Mouse (Mus musculus) cerebellum, adult 2 months (tissue): ENCODE results near the gene Prss1. TPM values are rescaled to one million over a fixed set of nuclear protein-coding genes. Genes with fewer than 3 reads are reported as not detected.
"Not testable (repeated sequence)": the region's sequence is repeated elsewhere in the genome, so short reads cannot be mapped to it uniquely, and the experiment has no call there.

ENCODE experiments used
- DNase-seq, 2 experiments: peaks; one replicate each; pipeline ENCODE4 v3.0.0; 2021
- H3K27ac ChIP-seq: fragments of 200-500 bp; 2 replicates; pipeline ENCODE4 v1.5.1; 2012; ENCODE audit warnings: low read length, control low read depth, inconsistent platforms; ENCODE audit not compliant: insufficient read depth
- H3K27me3 ChIP-seq: fragments of 200-500 bp; 2 replicates; pipeline ENCODE4 v1.6.1; 2012; ENCODE audit warnings: inconsistent platforms, mild to moderate bottlenecking, low read length, moderate library complexity; ENCODE audit not compliant: control insufficient read depth, insufficient read depth
- H3K4me1 ChIP-seq: fragments of 200-500 bp; 2 replicates; pipeline ENCODE4 v1.6.1; 2011; ENCODE audit warnings: low read length; ENCODE audit not compliant: control insufficient read depth, insufficient read depth
- H3K4me3 ChIP-seq: fragments of 200-500 bp; replicated peaks from 2 replicates; pipeline ENCODE3; 2011; ENCODE audit warnings: mild to moderate bottlenecking, low read depth, low read length, control low read depth; ENCODE audit not compliant: insufficient read depth
- CTCF ChIP-seq: fragments of 200-500 bp; IDR thresholded peaks from 2 replicates; pipeline ENCODE4 v1.5.1; 2011; ENCODE audit warnings: low read depth, mild to moderate bottlenecking, control low read depth, low read length, moderate library complexity, borderline replicate concordance; ENCODE audit not compliant: insufficient read depth
- POLR2A ChIP-seq: fragments of 200-500 bp; IDR thresholded peaks from 2 replicates; pipeline ENCODE4 v1.6.1; 2011; ENCODE audit warnings: low read length, control low read depth, borderline replicate concordance; ENCODE audit not compliant: insufficient read depth
- WGBS: fragments of 180-500 bp; shearing (Covaris S2); methylation state at CpG from one replicate; pipeline ENCODE4 v1.1.7; 2018; 5-methylcytosine and 5-hydroxymethylcytosine counted together
- polyA plus RNA-seq: library from polyadenylated mRNA; depleted of rRNA; stranded (reverse); fragments of >200 nt; gene quantifications from 2 replicates; pipeline ENCODE4 v1.2.3, GENCODE M21; 2012; rRNA removed

Gene Prss1
- polyA plus RNA-seq, result not detected in 2 replicates

GRCm38 (mm10) chr6:41458632-41459031, at the start of gene Prss1:
TSS of gene Prss1 (plus strand) at chr6:41458932.
- H3K4me3 ChIP-seq, H3K27ac ChIP-seq, H3K4me1 ChIP-seq, DNase-seq, H3K27me3 ChIP-seq: not testable (repeated sequence)

- WGBS, result 88% methylated on average over 2 of the region's 2 CpGs
- not testable (repeated sequence) for DNase-seq, H3K4me3 ChIP-seq
Measured at GRCm38 (mm10) chr6:41442261-41442660, 16.5 kb upstream of the Prss1 start.

GRCm38 (mm10) chr6:41446045-41446444, 12.7 kb upstream of the Prss1 start, which contains the start of gene Gm10334:
TSS of gene Gm10334 (minus strand) at chr6:41446145.
- not testable (repeated sequence) for H3K4me3 ChIP-seq, H3K27me3 ChIP-seq, DNase-seq, H3K4me1 ChIP-seq, H3K27ac ChIP-seq

More at GRCm38 (mm10) chr6:41442261-41442660, 16.5 kb upstream of the Prss1 start:
- not testable (repeated sequence) for H3K4me1 ChIP-seq, H3K27ac ChIP-seq, H3K27me3 ChIP-seq

GRCm38 (mm10) chr6:41499374-41499773, 40.6 kb downstream of the Prss1 start:
- H3K4me1 ChIP-seq, result no peaks in the 10 kb centered on the region
- no peaks in the 10 kb centered on the region for H3K27me3 ChIP-seq
- no peak overlapping the region for H3K27ac ChIP-seq
- WGBS, result 82% methylated on average over 3 of the region's 3 CpGs
- no peak overlapping the region for H3K4me3 ChIP-seq
- no peak for DNase-seq
- TF ChIP-seq POLR2A (no peak), CTCF (no peak)

- H3K27ac ChIP-seq, result no peak overlapping the region
- no peak overlapping the region for H3K4me3 ChIP-seq
- 84% methylated on average over 2 of the region's 2 CpGs for WGBS
- DNase-seq, result no peak
- H3K27me3 ChIP-seq, result no peaks in the 10 kb centered on the region
- no peaks in the 10 kb centered on the region for H3K4me1 ChIP-seq
- TF ChIP-seq CTCF (no peak), POLR2A (no peak)
Measured at GRCm38 (mm10) chr6:41504915-41505314, 46.2 kb downstream of the Prss1 start.

GRCm38 (mm10) chr6:41505323-41505722, 46.6 kb downstream of the Prss1 start:
- H3K27me3 ChIP-seq, result no peaks in the 10 kb centered on the region
- no peaks in the 10 kb centered on the region for H3K4me1 ChIP-seq
- no peak overlapping the region for H3K4me3 ChIP-seq
- 64% methylated on average over 6 of the region's 6 CpGs for WGBS
- TF ChIP-seq POLR2A (no peak), CTCF (no peak)
- no peak overlapping the region for H3K27ac ChIP-seq
- no peak for DNase-seq

Other genes starting within 250 kb of the Prss1 start
- gene Try4, start 156.7 kb upstream of the Prss1 start, polyA plus RNA-seq, result not detected in 2 replicates
- gene Try5, start 142.1 kb upstream of the Prss1 start, polyA plus RNA-seq, result not detected in 2 replicates
- not detected in 2 replicates for gene Try10, start 104.8 kb upstream of the Prss1 start, polyA plus RNA-seq
- not detected in 2 replicates for gene Prss3, start 81.3 kb upstream of the Prss1 start, polyA plus RNA-seq
- not detected in 2 replicates for gene Gm5771, start 66.6 kb upstream of the Prss1 start, polyA plus RNA-seq
- gene Gm10334, start 12.8 kb upstream of the Prss1 start, polyA plus RNA-seq, result not detected in 2 replicates
- gene Prss2, start 62.9 kb downstream of the Prss1 start, polyA plus RNA-seq, result not detected in 2 replicates
- 21.7 and 27.4 TPM in 2 replicates for gene Ephb6, start 146.6 kb downstream of the Prss1 start, polyA plus RNA-seq
- gene Trpv6, start 177.5 kb downstream of the Prss1 start, polyA plus RNA-seq, result 0.26 and 0.27 TPM in 2 replicates
- not detected in 2 replicates for gene Trpv5, start 221.8 kb downstream of the Prss1 start, polyA plus RNA-seq
- gene Llcfc1, start 225.5 kb downstream of the Prss1 start, polyA plus RNA-seq, result not detected in 2 replicates
- not detected in 2 replicates for gene Kel, start 245.4 kb downstream of the Prss1 start, polyA plus RNA-seq